ENCODE assay signal across 8 mouse cellular contexts in the genomic region with DNA sequence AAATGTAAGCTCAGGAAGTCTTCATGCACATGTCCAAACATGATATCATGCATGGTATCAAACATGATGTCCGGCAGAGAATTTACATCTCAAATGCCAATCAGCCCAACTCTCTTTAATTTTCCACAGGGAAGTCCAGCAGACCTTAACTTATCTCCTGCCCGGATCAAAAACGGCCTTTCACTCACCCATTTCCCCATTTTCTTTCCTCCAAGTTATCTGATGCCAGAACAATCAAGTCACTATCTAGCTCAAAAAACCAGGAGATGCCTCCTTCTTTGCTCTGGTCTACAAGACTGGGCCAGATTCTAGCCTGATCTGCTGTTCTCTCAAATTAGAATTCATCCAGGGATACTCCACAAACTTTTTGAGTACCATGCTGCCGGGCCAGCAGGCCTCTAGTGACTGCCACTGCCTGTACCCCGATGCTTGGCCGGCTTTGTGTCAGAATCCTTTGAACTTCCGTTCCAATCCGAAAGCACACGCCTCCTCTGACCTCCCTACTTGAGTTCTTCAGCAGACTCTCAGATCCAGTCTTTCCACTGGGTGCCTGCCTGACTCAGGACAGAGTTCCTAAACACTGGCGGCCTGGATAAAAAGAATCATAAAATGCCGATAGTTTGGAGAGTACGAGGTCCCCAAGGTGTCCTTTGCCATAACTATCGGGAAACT. TPM values are rescaled to one million over a fixed set of nuclear protein-coding genes. Genes with fewer than 3 reads are reported as not detected.
DNase-seq lines count a peak whose midpoint lies in the region; ATAC-seq lines count a peak whose summit lies in the region.

No protein-coding gene starts in this region.

- peak overlapping the region; percentile 80 for H3K4me2 ChIP-seq in embryonic facial prominence, embryonic 11.5 days (ENCODE audit: low read depth, low read length)
- peak overlapping the region; percentile 94 for H3K4me2 ChIP-seq in heart, embryonic 15.5 days

- intact Hi-C loops in left cerebral cortex, postnatal 36 days (cut with DNase I): no loop called here

- no peaks in the 10 kb centered on the region for H3K79me2 ChIP-seq in macrophage (ENCODE audit: inconsistent target)

- DNase-seq in A20 (ENCODE audit: low read depth, low spot score): peak; percentile 60
- peak; percentile 59 for DNase-seq in ES-CJ7 (ENCODE audit: low read depth, low spot score)
- DNase-seq in embryonic facial prominence, embryonic 11.5 days (ENCODE audit: low spot score): peak; percentile 76
- peak; percentile 75 for DNase-seq in kidney, postnatal 14 days
- peak; percentile 47 for DNase-seq in testis, postnatal 14 days (ENCODE audit: low spot score)
- no peak for DNase-seq in left cerebral cortex, postnatal 36 days (ENCODE audit: low spot score in 2 of 2)

- 0 out of 2 replicates have a peak, but pooled peaks have one; percentile 27 for ATAC-seq in embryonic facial prominence, embryonic 11.5 days (replicated peaks; ENCODE audit: insufficient number of reproducible peaks, low FRiP score, low TSS enrichment, low read depth)
- ATAC-seq in heart, embryonic 15.5 days (replicated peaks; ENCODE audit: insufficient number of reproducible peaks, insufficient read depth, low FRiP score, low read depth): no peak

- no peaks in the 10 kb centered on the region for H3K27me3 ChIP-seq in embryonic facial prominence, embryonic 11.5 days (ENCODE audit: control insufficient read depth, insufficient read depth, low read length)
- H3K27me3 ChIP-seq in heart, embryonic 15.5 days: no peaks in the 10 kb centered on the region

- no peaks in the 10 kb centered on the region for H3K36me3 ChIP-seq in embryonic facial prominence, embryonic 11.5 days (replicated peaks; ENCODE audit: control insufficient read depth, insufficient read depth, low read depth, low read length)
- H3K36me3 ChIP-seq in heart, embryonic 15.5 days: no peaks in the 10 kb centered on the region
- H3K36me3 ChIP-seq in macrophage (ENCODE audit: inconsistent target): no peaks in the 10 kb centered on the region

- WGBS in embryonic facial prominence, embryonic 11.5 days: 9% methylated on average over 13 of the region's 13 CpGs
- WGBS in heart, embryonic 15.5 days: 9% methylated on average over 13 of the region's 13 CpGs
- 13% methylated on average over 13 of the region's 13 CpGs for WGBS in macrophage (ENCODE audit: missing documents)

- H3K4me1 ChIP-seq in embryonic facial prominence, embryonic 11.5 days (ENCODE audit: control insufficient read depth, insufficient read depth, low read length): peaks cover 12% of the 10 kb centered on the region
- H3K4me1 ChIP-seq in heart, embryonic 15.5 days (replicated peaks): peaks cover 46% of the 10 kb centered on the region

- peak overlapping the region; percentile 91 for H3K27ac ChIP-seq in embryonic facial prominence, embryonic 11.5 days (replicated peaks; ENCODE audit: low read depth, low read length)
- H3K27ac ChIP-seq in heart, embryonic 15.5 days: peak overlapping the region; percentile 91
- H3K27ac ChIP-seq in macrophage: peak overlapping the region; percentile 60

- peak overlapping the region; percentile 73 for H3K9ac ChIP-seq in embryonic facial prominence, embryonic 11.5 days (replicated peaks; ENCODE audit: low read length)
- H3K9ac ChIP-seq in heart, embryonic 15.5 days: peak overlapping the region; percentile 57

- peak overlapping the region; percentile 95 for H3K4me3 ChIP-seq in embryonic facial prominence, embryonic 11.5 days (ENCODE audit: low read depth, low read length)
- peak overlapping the region; percentile 93 for H3K4me3 ChIP-seq in heart, embryonic 15.5 days
- peak overlapping the region; percentile 42 for H3K4me3 ChIP-seq in macrophage (ENCODE audit: inconsistent target)

- no peaks in the 10 kb centered on the region for H3K9me3 ChIP-seq in embryonic facial prominence, embryonic 11.5 days (replicated peaks; ENCODE audit: control insufficient read depth, low read length)
- no peaks in the 10 kb centered on the region for H3K9me3 ChIP-seq in heart, embryonic 15.5 days (replicated peaks)

RNA-seq across cellular contexts. Expression of gene Fam102a, which starts 0.9 kb away (rescaled TPM):
- 10.2 and 11.7 TPM in 2 replicates for polyA plus RNA-seq in embryonic facial prominence, embryonic 11.5 days (2014; fragmentation: Nextera tagmentation; extraction: Ambion mirVana)
- 4.8 and 8.6 TPM in 2 replicates for polyA plus RNA-seq in heart, embryonic 15.5 days (2015; fragmentation: Nextera tagmentation; extraction: Ambion mirVana)
- 1 to 10 TPM in 18 of 26 experiments, under 1 TPM in 8; 0.36 to 5.7 (median 1.9) TPM for total RNA-seq in macrophage (2018; cell fraction: chromatin; rRNA removed)
- 1 to 10 TPM; 2.6 to 5.8 (median 4.4) TPM for total RNA-seq in macrophage (2018; cell fraction: cytosol; rRNA removed)
- 1 to 10 TPM; 1.4 to 8.5 (median 2.7) TPM for total RNA-seq in macrophage (2018; cell fraction: nucleus; rRNA removed)
- 3.5 to 9.1 TPM (median 3.9 TPM) in 3 replicates for polyA plus RNA-seq in macrophage (2018)
- total RNA-seq in left cerebral cortex, postnatal 36 days (2021): 10 to 100 TPM; 53.6 to 68.9 TPM

RNA-seq across cellular contexts. Expression of gene Dpm2, which starts 36.5 kb away (rescaled TPM):
- polyA plus RNA-seq in embryonic facial prominence, embryonic 11.5 days (2014; fragmentation: Nextera tagmentation; extraction: Ambion mirVana): 97.1 and 100 TPM in 2 replicates
- 62.0 and 71.0 TPM in 2 replicates for polyA plus RNA-seq in heart, embryonic 15.5 days (2015; fragmentation: Nextera tagmentation; extraction: Ambion mirVana)
- total RNA-seq in macrophage (2018; cell fraction: chromatin; rRNA removed): 10 to 100 TPM; 32.2 to 61.0 (median 47.4) TPM
- total RNA-seq in macrophage (2018; cell fraction: cytosol; rRNA removed): 10 to 100 TPM; 66.4 to 91.8 (median 78.1) TPM
- total RNA-seq in macrophage (2018; cell fraction: nucleus; rRNA removed): 10 to 100 TPM; 53.1 to 95.2 (median 76.3) TPM
- polyA plus RNA-seq in macrophage (2018): 48.3 to 76.8 TPM (median 72.3 TPM) in 3 replicates
- total RNA-seq in left cerebral cortex, postnatal 36 days (2021): 10 to 100 TPM; 74.8 to 77.0 TPM

RNA-seq across cellular contexts. Expression of gene Pip5kl1, which starts 40.4 kb away (rescaled TPM):
- 2.3 and 3.3 TPM in 2 replicates for polyA plus RNA-seq in embryonic facial prominence, embryonic 11.5 days (2014; fragmentation: Nextera tagmentation; extraction: Ambion mirVana)
- 0.23 TPM in 1 of 2 replicates, not detected in the other for polyA plus RNA-seq in heart, embryonic 15.5 days (2015; fragmentation: Nextera tagmentation; extraction: Ambion mirVana)
- total RNA-seq in macrophage (2018; cell fraction: chromatin; rRNA removed): 1 to 10 TPM in 14 of 26 experiments, under 1 TPM in 1, not detected in 11; 0.74 to 5.6 (median 1.8) TPM
- not detected for total RNA-seq in macrophage (2018; cell fraction: cytosol; rRNA removed)
- 1 to 10 TPM in 8 of 26 experiments, not detected in 18; 1.5 to 3.1 (median 1.9) TPM for total RNA-seq in macrophage (2018; cell fraction: nucleus; rRNA removed)
- polyA plus RNA-seq in macrophage (2018): not detected in 3 replicates
- total RNA-seq in left cerebral cortex, postnatal 36 days (2021): 10 to 100 TPM in 1 of 2 experiments, 1 to 10 TPM in 1; 9.2 to 11.7 TPM

RNA-seq across cellular contexts. Expression of gene 9430097D07Rik, which starts 41.3 kb away (rescaled TPM):
- polyA plus RNA-seq in embryonic facial prominence, embryonic 11.5 days (2014; fragmentation: Nextera tagmentation; extraction: Ambion mirVana): 0.32 and 0.36 TPM in 2 replicates
- polyA plus RNA-seq in heart, embryonic 15.5 days (2015; fragmentation: Nextera tagmentation; extraction: Ambion mirVana): 0.08 TPM in 1 of 2 replicates, not detected in the other
- under 1 TPM in 2 of 26 experiments, not detected in 24; 0.56 to 0.57 TPM for total RNA-seq in macrophage (2018; cell fraction: chromatin; rRNA removed)
- total RNA-seq in macrophage (2018; cell fraction: cytosol; rRNA removed): under 1 TPM in 1 of 26 experiments, not detected in 25; 0.09 TPM
- total RNA-seq in macrophage (2018; cell fraction: nucleus; rRNA removed): not detected
- polyA plus RNA-seq in macrophage (2018): not detected in 3 replicates
- total RNA-seq in left cerebral cortex, postnatal 36 days (2021): 1 to 10 TPM; 1.1 to 1.4 TPM

RNA-seq across cellular contexts. Expression of gene St6galnac4, which starts 52.7 kb away (rescaled TPM):
- polyA plus RNA-seq in embryonic facial prominence, embryonic 11.5 days (2014; fragmentation: Nextera tagmentation; extraction: Ambion mirVana): 20.3 and 22.8 TPM in 2 replicates
- 33.5 and 38.7 TPM in 2 replicates for polyA plus RNA-seq in heart, embryonic 15.5 days (2015; fragmentation: Nextera tagmentation; extraction: Ambion mirVana)
- total RNA-seq in macrophage (2018; cell fraction: chromatin; rRNA removed): 100 to 1,000 TPM in 2 of 26 experiments, 10 to 100 TPM in 24; 17.3 to 114 (median 35.7) TPM
- total RNA-seq in macrophage (2018; cell fraction: cytosol; rRNA removed): 10 to 100 TPM; 19.7 to 54.7 (median 39.3) TPM
- total RNA-seq in macrophage (2018; cell fraction: nucleus; rRNA removed): 100 to 1,000 TPM in 2 of 26 experiments, 10 to 100 TPM in 24; 25.3 to 122 (median 46.9) TPM
- 30.1 to 43.5 TPM (median 34.6 TPM) in 3 replicates for polyA plus RNA-seq in macrophage (2018)
- total RNA-seq in left cerebral cortex, postnatal 36 days (2021): 10 to 100 TPM; 36.7 to 39.1 TPM

Comparison
In these comparisons a context has a peak if more than half of its experiments do, and no peak if none do; other contexts are left out.
1. DNase-seq: peak in A20 (single experiment), ES-CJ7 (single experiment), embryonic facial prominence, embryonic 11.5 days (single experiment), kidney, postnatal 14 days (single experiment) and testis, postnatal 14 days (single experiment); none in left cerebral cortex, postnatal 36 days (0 of 2).
2. H3K4me3 ChIP-seq: peak in every context shown above with its lines; median percentile 95 in embryonic facial prominence, embryonic 11.5 days; 93 in heart, embryonic 15.5 days; 42 in macrophage.
3. Peak in every context shown above with its lines, with median percentiles within 50 percentile points of each other: H3K27ac ChIP-seq.